Mouse (Mus musculus): ENCODE data around the gene Asic5. TPM values are rescaled to one million over a fixed set of nuclear protein-coding genes. Genes with fewer than 3 reads are reported as not detected.

Gene Asic5
- polyA plus RNA-seq, 1 experiment from 2014 or later, result 1.1 TPM

DNA sequence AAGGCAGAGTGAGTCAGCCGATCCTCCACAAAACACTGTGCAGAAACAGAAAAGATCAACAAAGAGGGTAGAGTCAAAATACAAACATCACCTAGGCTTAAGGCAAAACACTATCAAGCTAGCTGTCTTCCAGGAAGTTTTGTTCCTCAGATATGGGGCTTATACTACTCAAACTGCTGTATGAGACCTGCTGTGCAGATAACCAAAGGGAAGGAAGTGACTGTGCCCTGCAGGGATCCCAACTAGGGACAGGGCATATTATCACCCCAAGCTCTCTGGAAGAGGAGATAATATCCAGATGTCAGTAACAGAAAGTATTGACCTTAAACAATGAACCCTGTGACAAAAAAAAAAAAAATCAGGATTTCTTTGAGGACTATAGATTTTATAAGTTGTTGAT, 33.0 kb upstream of the Asic5 start:
- no peak overlapping the region for H3K27ac ChIP-seq (ENCODE audit: low read depth)
- H3K9ac ChIP-seq (replicated peaks), result no peak overlapping the region
- H3K4me2 ChIP-seq (ENCODE audit: low read depth, low read length), result no peak overlapping the region
- peaks cover 14% of the 10 kb centered on the region for H3K36me3 ChIP-seq (replicated peaks; ENCODE audit: insufficient read depth, low read length)
- no peaks in the 10 kb centered on the region for H3K9me3 ChIP-seq (ENCODE audit: low read length)
- ATAC-seq, result no peak
- no peaks in the 10 kb centered on the region for H3K4me1 ChIP-seq (ENCODE audit: insufficient read depth)
- DNase-seq, result no peak
- WGBS (ENCODE audit: insufficient replicate concordance), result 61% methylated on average over 1 of the region's 1 CpGs
- TF ChIP-seq EP300 (IDR thresholded peaks at IDR 0.05; ENCODE audit: low read depth) (no peak), CTCF (IDR thresholded peaks at IDR 0.05; ENCODE audit: low read depth) (no peak)
- no peaks in the 10 kb centered on the region for H3K27me3 ChIP-seq (ENCODE audit: insufficient read depth, low read length)
- H3K4me3 ChIP-seq (ENCODE audit: low read depth, low read length), result no peak overlapping the region

GRCm38 (mm10) chr3:81951785-81952184, 30.3 kb upstream of the Asic5 start:
- Histone ChIP-seq H3K4me3 (ENCODE audit: low read depth, low read length) (no peak overlapping the region), H3K4me1 (ENCODE audit: insufficient read depth) (no peaks in the 10 kb centered on the region), H3K27me3 (ENCODE audit: insufficient read depth, low read length) (no peaks in the 10 kb centered on the region), H3K9me3 (ENCODE audit: low read length) (no peaks in the 10 kb centered on the region), H3K36me3 (replicated peaks; ENCODE audit: insufficient read depth, low read length) (peaks cover 9% of the 10 kb centered on the region; the same call in 1 of the 2 replicates), H3K9ac (replicated peaks) (no peak overlapping the region), H3K4me2 (ENCODE audit: low read depth, low read length) (no peak overlapping the region), H3K27ac (ENCODE audit: low read depth) (no peak overlapping the region)
- 67% methylated on average over 2 of the region's 2 CpGs for WGBS (ENCODE audit: insufficient replicate concordance)
- ATAC-seq (no peak), DNase-seq (no peak)
- TF ChIP-seq EP300 (IDR thresholded peaks at IDR 0.05; ENCODE audit: low read depth) (no peak), CTCF (IDR thresholded peaks at IDR 0.05; ENCODE audit: low read depth) (no peak)

GRCm38 (mm10) chr3:81957484-81957883, 24.6 kb upstream of the Asic5 start:
- Histone ChIP-seq H3K36me3 (replicated peaks; ENCODE audit: insufficient read depth, low read length) (0 out of 2 replicates have a peak, but pooled peaks cover 2% of the 10 kb centered on the region), H3K4me2 (ENCODE audit: low read depth, low read length) (no peak overlapping the region), H3K27me3 (ENCODE audit: insufficient read depth, low read length) (no peaks in the 10 kb centered on the region), H3K9ac (replicated peaks) (no peak overlapping the region), H3K4me1 (ENCODE audit: insufficient read depth) (no peaks in the 10 kb centered on the region), H3K27ac (ENCODE audit: low read depth) (no peak overlapping the region), H3K4me3 (ENCODE audit: low read depth, low read length) (no peak overlapping the region), H3K9me3 (ENCODE audit: low read length) (no peaks in the 10 kb centered on the region)
- 82% methylated on average over 5 of the region's 5 CpGs for WGBS (ENCODE audit: insufficient replicate concordance)
- no peak for DNase-seq
- TF ChIP-seq CTCF (IDR thresholded peaks at IDR 0.05; ENCODE audit: low read depth) (no peak), EP300 (IDR thresholded peaks at IDR 0.05; ENCODE audit: low read depth) (no peak)
- ATAC-seq, result no peak

DNA sequence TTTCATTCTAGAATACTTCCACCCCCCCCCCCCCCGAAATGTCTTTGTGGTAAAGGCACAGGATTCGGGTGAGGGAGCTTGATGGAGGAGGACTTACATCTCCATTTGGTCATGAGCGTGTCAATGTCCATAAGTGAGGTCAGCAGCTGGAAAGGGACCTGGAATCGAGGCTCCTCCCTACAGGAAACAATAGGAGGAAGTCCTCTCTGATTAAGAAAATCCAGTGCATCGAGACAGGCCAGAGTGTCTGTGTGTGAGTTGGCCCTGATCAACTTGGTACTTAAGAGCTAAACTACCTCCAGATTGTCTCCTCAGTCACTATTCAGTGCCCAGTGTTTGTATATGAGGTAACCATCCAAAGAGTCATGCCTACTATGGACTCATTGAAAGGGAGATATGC, 20.8 kb upstream of the Asic5 start:
- H3K36me3 ChIP-seq (replicated peaks; ENCODE audit: insufficient read depth, low read length), result no peaks in the 10 kb centered on the region
- H3K4me1 ChIP-seq (ENCODE audit: insufficient read depth), result no peaks in the 10 kb centered on the region
- DNase-seq (no peak), ATAC-seq (no peak)
- no peaks in the 10 kb centered on the region for H3K27me3 ChIP-seq (ENCODE audit: insufficient read depth, low read length)
- TF ChIP-seq CTCF (IDR thresholded peaks at IDR 0.05; ENCODE audit: low read depth) (no peak), EP300 (IDR thresholded peaks at IDR 0.05; ENCODE audit: low read depth) (no peak)
- no peak overlapping the region for H3K27ac ChIP-seq (ENCODE audit: low read depth)
- 54% methylated on average over 5 of the region's 5 CpGs for WGBS (ENCODE audit: insufficient replicate concordance)
- H3K9ac ChIP-seq (replicated peaks), result no peak overlapping the region
- H3K4me2 ChIP-seq (ENCODE audit: low read depth, low read length), result no peak overlapping the region
- H3K9me3 ChIP-seq (ENCODE audit: low read length), result no peaks in the 10 kb centered on the region
- H3K4me3 ChIP-seq (ENCODE audit: low read depth, low read length), result no peak overlapping the region

DNA sequence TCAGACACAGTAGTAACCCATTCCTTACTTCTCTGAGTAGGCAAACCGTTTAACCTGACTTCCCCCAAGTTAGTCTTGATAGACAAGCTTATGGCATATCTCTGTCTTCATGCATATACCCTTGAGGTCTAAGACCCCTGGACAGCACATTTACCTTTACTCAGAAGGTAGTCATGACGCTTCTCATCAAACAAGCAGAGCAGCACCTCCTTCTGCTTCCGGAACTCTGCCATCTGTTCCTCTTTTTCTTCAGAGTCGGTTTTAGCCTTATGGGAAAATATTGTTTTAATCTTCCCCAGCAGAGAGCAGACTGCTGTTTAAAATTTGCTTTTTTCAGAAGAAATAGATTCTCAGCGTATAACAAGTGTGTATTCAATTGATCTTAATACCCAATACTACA, 18.3 kb upstream of the Asic5 start:
- no peaks in the 10 kb centered on the region for H3K9me3 ChIP-seq (ENCODE audit: low read length)
- no peaks in the 10 kb centered on the region for H3K27me3 ChIP-seq (ENCODE audit: insufficient read depth, low read length)
- H3K4me1 ChIP-seq (ENCODE audit: insufficient read depth), result no peaks in the 10 kb centered on the region
- H3K27ac ChIP-seq (ENCODE audit: low read depth), result no peak overlapping the region
- DNase-seq (no peak), ATAC-seq (no peak)
- WGBS (ENCODE audit: insufficient replicate concordance), result 40% methylated on average over 5 of the region's 5 CpGs
- H3K4me2 ChIP-seq (ENCODE audit: low read depth, low read length), result no peak overlapping the region
- TF ChIP-seq CTCF (IDR thresholded peaks at IDR 0.05; ENCODE audit: low read depth) (no peak), EP300 (IDR thresholded peaks at IDR 0.05; ENCODE audit: low read depth) (no peak)
- H3K36me3 ChIP-seq (replicated peaks; ENCODE audit: insufficient read depth, low read length), result no peaks in the 10 kb centered on the region
- no peak overlapping the region for H3K4me3 ChIP-seq (ENCODE audit: low read depth, low read length)
- no peak overlapping the region for H3K9ac ChIP-seq (replicated peaks)

DNA sequence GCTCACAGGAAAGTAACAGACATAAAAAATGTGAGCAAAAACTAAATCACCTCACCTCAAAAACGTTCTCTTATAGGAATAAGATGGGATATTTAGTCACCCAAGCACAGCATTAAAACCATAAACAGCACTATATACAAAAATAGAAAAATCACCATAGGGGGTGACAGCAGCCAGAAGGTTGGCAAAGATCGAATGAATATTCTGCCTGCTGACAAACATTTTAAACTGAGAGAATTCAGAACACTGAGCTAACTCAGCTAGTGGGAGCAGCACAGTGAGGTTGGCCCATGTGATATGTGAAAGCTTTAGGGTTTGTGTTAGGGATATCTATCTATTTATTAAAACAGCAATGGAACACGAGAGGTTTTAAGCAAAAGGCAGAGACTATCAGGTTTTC, 17.5 kb upstream of the Asic5 start:
- no peak overlapping the region for H3K4me2 ChIP-seq (ENCODE audit: low read depth, low read length)
- no peak overlapping the region for H3K27ac ChIP-seq (ENCODE audit: low read depth)
- ATAC-seq (no peak), DNase-seq (no peak)
- no peak overlapping the region for H3K4me3 ChIP-seq (ENCODE audit: low read depth, low read length)
- H3K9ac ChIP-seq (replicated peaks), result no peak overlapping the region
- TF ChIP-seq CTCF (IDR thresholded peaks at IDR 0.05; ENCODE audit: low read depth) (no peak), EP300 (IDR thresholded peaks at IDR 0.05; ENCODE audit: low read depth) (no peak)
- H3K4me1 ChIP-seq (ENCODE audit: insufficient read depth), result no peaks in the 10 kb centered on the region
- no peaks in the 10 kb centered on the region for H3K9me3 ChIP-seq (ENCODE audit: low read length)
- 64% methylated on average over 3 of the region's 3 CpGs for WGBS (ENCODE audit: insufficient replicate concordance)
- no peaks in the 10 kb centered on the region for H3K36me3 ChIP-seq (replicated peaks; ENCODE audit: insufficient read depth, low read length)
- H3K27me3 ChIP-seq (ENCODE audit: insufficient read depth, low read length), result no peaks in the 10 kb centered on the region

- TF ChIP-seq EP300 (IDR thresholded peaks at IDR 0.05; ENCODE audit: low read depth) (no peak), CTCF (IDR thresholded peaks at IDR 0.05; ENCODE audit: low read depth) (no peak)
- H3K9ac ChIP-seq (replicated peaks), result no peak overlapping the region
- no peak for DNase-seq
- 53% methylated on average over 4 of the region's 4 CpGs for WGBS (ENCODE audit: insufficient replicate concordance)
- no peak overlapping the region for H3K4me3 ChIP-seq (ENCODE audit: low read depth, low read length)
- 0 out of 2 replicates have a peak, but pooled peaks have one; percentile 29 for ATAC-seq
- H3K9me3 ChIP-seq (ENCODE audit: low read length), result no peaks in the 10 kb centered on the region
- H3K27ac ChIP-seq (ENCODE audit: low read depth), result no peak overlapping the region
- H3K36me3 ChIP-seq (replicated peaks; ENCODE audit: insufficient read depth, low read length), result no peaks in the 10 kb centered on the region
- no peak overlapping the region for H3K4me2 ChIP-seq (ENCODE audit: low read depth, low read length)
- no peaks in the 10 kb centered on the region for H3K4me1 ChIP-seq (ENCODE audit: insufficient read depth)
- no peaks in the 10 kb centered on the region for H3K27me3 ChIP-seq (ENCODE audit: insufficient read depth, low read length)
Measured at GRCm38 (mm10) chr3:81975607-81976006, 6.5 kb upstream of the Asic5 start.
